In genomic region chr7:96555294-96555693, GRCm38 (mm10) we compare ENCODE assay signal across 17 mouse cellular contexts.
DNase-seq lines count a peak whose midpoint lies in the region; ATAC-seq and TF ChIP-seq lines count a peak whose summit lies in the region.
"Had no signal": no experiment of that assay in that cellular context is flagged by ENCODE, and none has a peak within 500 bp of the region (broad histone marks: within the 10 kb centered on the region; RNA-seq: fewer than 3 reads in every experiment).

No protein-coding gene starts in this region.

- H3K9ac ChIP-seq in intestine, postnatal 0 days (ENCODE audit: low read depth, low read length): no peak overlapping the region
- H3K9ac ChIP-seq in intestine, embryonic 16.5 days (ENCODE audit: low read depth, low read length): no peak overlapping the region
- H3K9ac ChIP-seq in limb, embryonic 11.5 days (ENCODE audit: low read length): no peak overlapping the region
- no peak overlapping the region for H3K9ac ChIP-seq in liver, embryonic 12.5 days
- H3K9ac ChIP-seq: intestine, embryonic 15.5 days; liver, postnatal 0 days; neural tube, embryonic 13.5 days had no signal

- H3K9me3 ChIP-seq in intestine, postnatal 0 days (ENCODE audit: control insufficient read depth): no peaks in the 10 kb centered on the region
- H3K9me3 ChIP-seq in intestine, embryonic 16.5 days (ENCODE audit: control insufficient read depth, low read length): no peaks in the 10 kb centered on the region
- peaks cover 7% of the 10 kb centered on the region; the same call in 1 of the 2 replicates for H3K9me3 ChIP-seq in forebrain, embryonic 10.5 days
- no peaks in the 10 kb centered on the region for H3K9me3 ChIP-seq in limb, embryonic 11.5 days (ENCODE audit: control insufficient read depth, low read length)
- H3K9me3 ChIP-seq in liver, embryonic 12.5 days (replicated peaks): no peaks in the 10 kb centered on the region
- H3K9me3 ChIP-seq: intestine, embryonic 15.5 days; neural tube, embryonic 13.5 days had no signal

- WGBS in intestine, postnatal 0 days: 32% methylated on average over 5 of the region's 5 CpGs
- WGBS in intestine, embryonic 16.5 days: 43% methylated on average over 5 of the region's 5 CpGs
- 22% methylated on average over 5 of the region's 5 CpGs for WGBS in forebrain, embryonic 10.5 days
- 6% methylated on average over 5 of the region's 5 CpGs for WGBS in limb, embryonic 11.5 days
- 63% methylated on average over 5 of the region's 5 CpGs for WGBS in cerebellum, adult 2 months
- 50% methylated on average over 5 of the region's 5 CpGs for WGBS in liver, embryonic 12.5 days (ENCODE audit: insufficient replicate concordance)

- H3K27ac ChIP-seq in intestine, postnatal 0 days (ENCODE audit: low read depth, low read length): no peak overlapping the region
- H3K27ac ChIP-seq in intestine, embryonic 16.5 days (ENCODE audit: low read length): no peak overlapping the region
- peak overlapping the region; percentile 69 for H3K27ac ChIP-seq in forebrain, embryonic 10.5 days
- H3K27ac ChIP-seq in limb, embryonic 11.5 days (replicated peaks; ENCODE audit: low read depth, low read length): peak overlapping the region; percentile 54
- H3K27ac ChIP-seq in cerebellum, adult 2 months (ENCODE audit: insufficient read depth, low read length): no peak overlapping the region
- no peak overlapping the region for H3K27ac ChIP-seq in liver, embryonic 12.5 days
- H3K27ac ChIP-seq: intestine, embryonic 15.5 days; neural tube, embryonic 13.5 days had no signal

- no peak overlapping the region for H3K4me3 ChIP-seq in intestine, postnatal 0 days (ENCODE audit: low read depth, low read length)
- no peak overlapping the region for H3K4me3 ChIP-seq in intestine, embryonic 16.5 days (ENCODE audit: low read length)
- H3K4me3 ChIP-seq in forebrain, embryonic 10.5 days: no peak overlapping the region
- no peak overlapping the region for H3K4me3 ChIP-seq in limb, embryonic 11.5 days (ENCODE audit: low read depth, low read length)
- no peak overlapping the region for H3K4me3 ChIP-seq in cerebellum, adult 2 months (replicated peaks; ENCODE audit: insufficient read depth, low read depth, low read length)
- no peak overlapping the region for H3K4me3 ChIP-seq in liver, embryonic 12.5 days
- H3K4me3 ChIP-seq: intestine, embryonic 15.5 days; neural tube, embryonic 13.5 days had no signal

- H3K27me3 ChIP-seq in intestine, postnatal 0 days (replicated peaks; ENCODE audit: control insufficient read depth, insufficient read depth, low read length): no peaks in the 10 kb centered on the region
- H3K27me3 ChIP-seq in intestine, embryonic 16.5 days (replicated peaks; ENCODE audit: control insufficient read depth, insufficient read depth, low read length): no peaks in the 10 kb centered on the region
- peaks cover 40% of the 10 kb centered on the region for H3K27me3 ChIP-seq in forebrain, embryonic 10.5 days (ENCODE audit: poor library complexity, severe bottlenecking)
- H3K27me3 ChIP-seq in limb, embryonic 11.5 days (ENCODE audit: control insufficient read depth, insufficient read depth, low read length): no peaks in the 10 kb centered on the region
- H3K27me3 ChIP-seq in cerebellum, adult 2 months (ENCODE audit: control insufficient read depth, insufficient read depth, low read length): no peaks in the 10 kb centered on the region; the same call in 1 of the 2 replicates
- H3K27me3 ChIP-seq in liver, embryonic 12.5 days (replicated peaks): no peaks in the 10 kb centered on the region
- H3K27me3 ChIP-seq: intestine, embryonic 15.5 days; neural tube, embryonic 13.5 days had no signal

- no peak for TF ChIP-seq POLR2A in cerebellum, adult 2 months (IDR thresholded peaks at IDR 0.05; ENCODE audit: borderline replicate concordance, insufficient read depth, low read length)

- no peaks in the 10 kb centered on the region for H3K36me3 ChIP-seq in intestine, postnatal 0 days (ENCODE audit: control insufficient read depth, insufficient read depth)
- H3K36me3 ChIP-seq in intestine, embryonic 16.5 days (ENCODE audit: control insufficient read depth, insufficient read depth, low read length): no peaks in the 10 kb centered on the region
- H3K36me3 ChIP-seq in forebrain, embryonic 10.5 days (replicated peaks): peaks cover 39% of the 10 kb centered on the region
- H3K36me3 ChIP-seq in limb, embryonic 11.5 days (ENCODE audit: control insufficient read depth, insufficient read depth, low read length): 0 out of 2 replicates have a peak, but pooled peaks cover 2% of the 10 kb centered on the region
- no peaks in the 10 kb centered on the region for H3K36me3 ChIP-seq in liver, embryonic 12.5 days
- H3K36me3 ChIP-seq: G1E; intestine, embryonic 15.5 days; neural tube, embryonic 13.5 days had no signal

- H3K4me2 ChIP-seq in intestine, postnatal 0 days (replicated peaks; ENCODE audit: low read depth): no peak overlapping the region
- H3K4me2 ChIP-seq in intestine, embryonic 16.5 days (ENCODE audit: low read depth, low read length): no peak overlapping the region
- H3K4me2 ChIP-seq in limb, embryonic 11.5 days (ENCODE audit: low read depth, severe bottlenecking): no peak overlapping the region
- no peak overlapping the region for H3K4me2 ChIP-seq in liver, embryonic 12.5 days
- H3K4me2 ChIP-seq: intestine, embryonic 15.5 days; neural tube, embryonic 13.5 days had no signal

- intact Hi-C loops in gastrocnemius, postnatal 36 days (cut with DNase I): no loop called here

- peak; percentile 67 for DNase-seq in Muller cell, postnatal 12 days (ENCODE audit: inconsistent ontology term)
- no peak for DNase-seq in forebrain, embryonic 10.5 days (ENCODE audit: extremely low spot score, low spot score)
- DNase-seq in limb, embryonic 11.5 days (ENCODE audit: low spot score): peak; percentile 49
- DNase-seq in gastrocnemius, postnatal 36 days: no peak
- DNase-seq in cerebellum, adult 2 months: no peak
- DNase-seq: B cell, adult 2 months; cerebellum, adult 18-20 months; heart, adult 18-20 months; heart, postnatal 14 days; liver, postnatal 0 days; thymus, postnatal 25 days had no signal

- ATAC-seq in intestine, postnatal 0 days: no peak
- ATAC-seq in intestine, embryonic 16.5 days: no peak
- ATAC-seq in limb, embryonic 11.5 days (ENCODE audit: insufficient number of reproducible peaks, low FRiP score, low TSS enrichment, low read depth): no peak
- no peak for ATAC-seq in liver, embryonic 12.5 days
- ATAC-seq: intestine, embryonic 15.5 days; liver, postnatal 0 days had no signal

- TF ChIP-seq CTCF in intestine, postnatal 0 days (IDR thresholded peaks at IDR 0.05; ENCODE audit: low read depth): peak; percentile 42
- no peak for TF ChIP-seq CTCF in cerebellum, adult 2 months (IDR thresholded peaks at IDR 0.05; ENCODE audit: borderline replicate concordance, insufficient read depth, low read depth, low read length)

- no peaks in the 10 kb centered on the region for H3K4me1 ChIP-seq in intestine, postnatal 0 days (replicated peaks; ENCODE audit: control insufficient read depth, insufficient read depth, low read length)
- no peaks in the 10 kb centered on the region; the same call in 1 of the 2 replicates for H3K4me1 ChIP-seq in intestine, embryonic 16.5 days (ENCODE audit: control insufficient read depth, insufficient read depth, low read length)
- H3K4me1 ChIP-seq in forebrain, embryonic 10.5 days: peaks cover 56% of the 10 kb centered on the region
- H3K4me1 ChIP-seq in limb, embryonic 11.5 days (ENCODE audit: control insufficient read depth, insufficient read depth, low read length): peaks cover 53% of the 10 kb centered on the region
- no peaks in the 10 kb centered on the region for H3K4me1 ChIP-seq in cerebellum, adult 2 months (ENCODE audit: control insufficient read depth, insufficient read depth, low read length)
- H3K4me1 ChIP-seq in liver, embryonic 12.5 days: no peaks in the 10 kb centered on the region

Comparison
In these comparisons a context has a peak if more than half of its experiments do, and no peak if none do; other contexts are left out.
1. H3K27ac ChIP-seq: peak in forebrain, embryonic 10.5 days (single experiment) and limb, embryonic 11.5 days (single experiment); none in intestine, postnatal 0 days (single experiment), intestine, embryonic 16.5 days (single experiment), cerebellum, adult 2 months (single experiment) and liver, embryonic 12.5 days (single experiment).
2. DNase-seq: peak in Muller cell, postnatal 12 days (single experiment) and limb, embryonic 11.5 days (single experiment); none in forebrain, embryonic 10.5 days (single experiment), gastrocnemius, postnatal 36 days (0 of 2) and cerebellum, adult 2 months (0 of 2).